Mouse (Mus musculus): ENCODE measurements around the gene Tspan5. TPM values are rescaled to one million over a fixed set of nuclear protein-coding genes. Genes with fewer than 3 reads are reported as not detected.

Gene Tspan5
- polyA plus RNA-seq, 1 experiment = 226 TPM

DNA sequence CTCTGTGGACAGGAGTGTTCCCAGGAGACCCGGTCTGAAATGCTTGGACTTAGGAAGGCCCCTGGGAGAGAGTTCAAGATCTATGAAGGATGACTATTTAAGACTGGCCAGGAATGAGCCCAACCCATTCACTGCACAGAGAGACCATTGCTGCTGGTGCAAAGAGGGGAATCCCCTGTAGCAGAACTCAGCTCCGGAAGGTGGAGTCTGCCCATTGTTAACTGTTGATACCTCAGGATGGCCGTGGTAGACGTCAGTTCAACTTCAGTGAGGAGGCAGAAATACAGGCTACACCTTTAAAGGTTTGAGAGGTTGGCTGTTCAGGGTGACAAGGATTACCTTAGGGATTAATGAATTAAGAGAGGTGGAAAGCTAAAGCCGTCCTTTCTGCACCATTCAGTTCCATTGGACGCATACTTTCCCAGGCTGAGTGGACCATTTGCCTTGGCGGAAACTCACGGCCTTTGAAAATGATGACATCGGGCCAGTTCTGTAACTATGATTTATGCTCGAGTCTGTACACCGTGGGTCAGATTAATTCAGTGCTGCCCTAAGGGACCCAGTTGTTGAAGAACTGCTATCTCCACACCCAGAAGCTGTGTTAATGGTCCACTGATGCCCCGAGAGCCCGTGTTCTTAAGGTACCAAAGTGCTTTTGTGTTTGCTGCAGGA lies 71.3 kb downstream of the Tspan5 start:
- no peak for TF ChIP-seq CTCF (IDR thresholded peaks at IDR 0.05; ENCODE audit: extremely low read depth, insufficient read depth, low read length)
- no peak for TF ChIP-seq POLR2A (IDR thresholded peaks at IDR 0.05; ENCODE audit: extremely low read depth, insufficient read depth, low read length)
- Histone ChIP-seq H3K27ac (ENCODE audit: insufficient read depth, low read length) (no peak overlapping the region), H3K4me3 (ENCODE audit: insufficient read depth, low read length) (no peak overlapping the region), H3K4me1 (ENCODE audit: control insufficient read depth, insufficient read depth, low read length) (peaks cover 25% of the 10 kb centered on the region)

DNA sequence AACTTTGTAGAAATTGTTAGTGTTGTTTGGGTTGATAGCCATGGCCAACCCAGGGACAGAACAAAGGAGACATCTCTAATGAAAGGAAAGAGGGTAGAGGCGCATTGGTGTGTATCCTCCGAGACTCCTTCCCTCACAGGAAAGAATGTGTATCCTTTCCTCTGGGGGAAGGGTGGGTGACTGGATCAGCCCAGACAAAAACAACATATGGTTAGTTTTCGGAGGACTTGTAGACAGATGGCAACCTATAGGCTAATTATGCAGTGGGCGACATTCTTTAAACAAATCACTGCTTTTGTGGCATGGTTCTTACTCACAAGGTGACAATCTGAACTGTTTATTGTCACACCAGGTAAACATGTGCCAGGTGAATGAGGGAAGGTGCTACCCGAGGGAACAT lies 72.5 kb downstream of the Tspan5 start:
- TF ChIP-seq POLR2A (IDR thresholded peaks at IDR 0.05; ENCODE audit: extremely low read depth, insufficient read depth, low read length) (no peak), CTCF (IDR thresholded peaks at IDR 0.05; ENCODE audit: extremely low read depth, insufficient read depth, low read length) (no peak)
- H3K4me1 ChIP-seq (ENCODE audit: control insufficient read depth, insufficient read depth, low read length) = peaks cover 27% of the 10 kb centered on the region
- H3K4me3 ChIP-seq (ENCODE audit: insufficient read depth, low read length) = no peak overlapping the region
- no peak overlapping the region for H3K27ac ChIP-seq (ENCODE audit: insufficient read depth, low read length)

DNA sequence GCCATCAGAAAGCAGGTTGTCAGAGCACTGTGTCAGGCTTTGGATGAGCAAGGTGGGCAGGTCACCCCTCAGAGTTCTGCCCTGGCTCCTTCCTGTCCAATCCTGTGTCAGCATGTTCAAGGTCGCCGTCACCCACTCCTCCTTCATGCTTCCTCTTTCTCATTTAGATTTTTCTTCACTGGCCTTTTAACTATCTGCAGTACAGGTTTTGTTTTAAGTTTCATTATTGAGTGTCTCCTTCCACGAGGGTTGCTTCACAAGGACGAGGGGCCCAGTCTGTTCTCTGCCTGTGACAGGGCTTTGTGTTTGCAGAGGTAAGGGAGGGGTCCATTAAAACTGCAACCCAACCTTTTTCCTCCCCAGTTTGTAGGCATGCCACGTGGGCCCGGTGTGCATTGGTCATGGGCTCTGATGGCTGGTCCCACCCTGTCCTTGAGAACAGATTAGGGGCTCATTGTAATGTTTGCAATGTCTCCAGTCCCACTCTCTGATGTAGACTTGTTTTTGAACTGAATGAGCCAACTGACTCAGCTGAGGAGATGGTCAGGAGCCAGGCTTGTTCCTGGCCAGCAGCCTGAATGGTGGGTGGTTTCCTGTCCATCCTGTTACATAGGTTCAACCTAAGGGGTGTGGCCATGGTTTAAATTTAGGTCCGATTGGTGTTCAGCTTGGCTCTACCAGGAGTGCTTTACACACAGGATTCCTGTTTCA lies 73.3 kb downstream of the Tspan5 start:
- H3K4me1 ChIP-seq (ENCODE audit: control insufficient read depth, insufficient read depth, low read length) = peaks cover 27% of the 10 kb centered on the region
- TF ChIP-seq POLR2A (IDR thresholded peaks at IDR 0.05; ENCODE audit: extremely low read depth, insufficient read depth, low read length) = no peak
- no peak overlapping the region for H3K4me3 ChIP-seq (ENCODE audit: insufficient read depth, low read length)
- no peak overlapping the region for H3K27ac ChIP-seq (ENCODE audit: insufficient read depth, low read length)

DNA sequence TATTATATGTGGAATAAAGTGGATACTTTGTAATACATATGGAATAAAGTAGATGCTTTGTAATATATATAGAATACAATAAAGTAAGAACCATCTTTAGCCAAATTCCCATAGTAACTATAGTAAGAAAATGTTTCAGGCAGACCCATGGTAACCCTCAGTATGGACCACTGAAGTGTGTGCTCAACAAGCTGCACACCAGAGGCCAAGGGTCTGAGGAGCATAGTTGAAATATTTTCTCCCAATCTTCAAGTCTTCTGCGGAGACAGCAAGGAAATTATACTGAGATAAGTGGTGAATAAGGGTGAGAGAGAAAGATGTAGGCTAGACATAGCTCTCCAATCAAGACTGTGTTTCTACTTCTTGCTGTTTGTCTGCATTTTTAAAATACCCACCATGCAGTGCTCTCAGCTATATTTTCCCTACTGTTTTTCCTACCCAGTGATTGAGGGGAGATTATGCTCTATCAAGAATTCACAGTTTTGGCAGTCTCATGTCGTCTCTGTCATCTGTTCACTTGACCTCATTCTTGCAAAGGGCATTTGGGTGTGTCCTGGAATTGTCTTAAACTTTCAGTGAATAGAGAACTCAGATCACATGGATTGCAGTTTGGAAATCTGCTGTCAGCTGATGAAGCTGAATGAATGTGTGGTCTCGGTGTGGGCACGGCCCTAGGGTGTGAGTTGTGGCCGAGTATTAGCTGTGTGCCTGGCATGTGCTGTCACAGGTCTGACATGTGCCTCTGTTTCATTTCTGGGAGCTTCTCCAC lies 75.1 kb downstream of the Tspan5 start:
- Histone ChIP-seq H3K27ac (ENCODE audit: insufficient read depth, low read length) (no peak overlapping the region), H3K4me3 (ENCODE audit: insufficient read depth, low read length) (no peak overlapping the region), H3K4me1 (ENCODE audit: control insufficient read depth, insufficient read depth, low read length) (peaks cover 24% of the 10 kb centered on the region)
- TF ChIP-seq POLR2A (IDR thresholded peaks at IDR 0.05; ENCODE audit: extremely low read depth, insufficient read depth, low read length) = no peak
- TF ChIP-seq CTCF (IDR thresholded peaks at IDR 0.05; ENCODE audit: extremely low read depth, insufficient read depth, low read length) = no peak

DNA sequence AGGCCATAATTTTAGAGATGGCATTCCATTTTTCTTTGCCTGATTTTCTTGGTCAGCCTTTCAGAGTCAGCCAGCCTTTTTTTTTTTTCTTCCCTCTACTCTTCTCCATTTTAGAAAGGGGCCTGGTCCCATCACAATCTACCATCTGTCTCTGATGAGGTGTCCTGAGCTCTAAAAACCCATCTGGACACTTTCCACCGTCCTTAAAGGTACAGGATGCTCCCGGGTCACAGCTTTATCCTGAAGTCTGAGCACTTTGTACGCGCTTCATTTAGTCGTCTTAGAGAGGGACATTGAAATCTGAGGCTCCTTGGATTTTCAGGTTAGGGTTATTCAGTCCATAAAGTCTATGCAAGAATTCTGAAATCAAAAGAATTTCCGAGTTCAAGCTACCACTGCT lies 77.9 kb downstream of the Tspan5 start:
- Histone ChIP-seq H3K4me1 (ENCODE audit: control insufficient read depth, insufficient read depth, low read length) (peaks cover 20% of the 10 kb centered on the region), H3K4me3 (ENCODE audit: insufficient read depth, low read length) (no peak overlapping the region), H3K27ac (ENCODE audit: insufficient read depth, low read length) (no peak overlapping the region)
- TF ChIP-seq POLR2A (IDR thresholded peaks at IDR 0.05; ENCODE audit: extremely low read depth, insufficient read depth, low read length) (no peak), CTCF (IDR thresholded peaks at IDR 0.05; ENCODE audit: extremely low read depth, insufficient read depth, low read length) (no peak)

DNA sequence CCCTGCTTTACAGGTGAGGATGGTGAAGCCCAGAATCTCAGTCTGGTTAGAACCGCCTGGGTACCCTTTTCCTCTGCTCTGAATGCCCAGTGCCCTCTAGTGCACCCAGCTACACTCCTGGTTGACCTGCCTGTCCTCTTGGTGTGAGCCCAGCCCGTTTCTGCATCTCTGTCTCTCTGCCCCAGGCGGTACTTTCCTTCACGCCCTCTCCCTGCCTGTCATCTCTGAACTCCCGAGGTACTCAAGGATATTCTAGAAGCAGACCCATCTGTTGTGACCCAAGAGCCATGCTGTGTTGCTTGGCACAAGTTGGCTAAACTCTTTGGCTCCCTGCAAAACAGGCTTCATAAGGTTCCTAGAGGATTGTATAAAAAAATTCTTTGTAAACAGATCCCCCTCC lies 78.3 kb downstream of the Tspan5 start:
- Histone ChIP-seq H3K4me1 (ENCODE audit: control insufficient read depth, insufficient read depth, low read length) (peaks cover 19% of the 10 kb centered on the region), H3K4me3 (ENCODE audit: insufficient read depth, low read length) (no peak overlapping the region), H3K27ac (ENCODE audit: insufficient read depth, low read length) (no peak overlapping the region)
- no peak for TF ChIP-seq POLR2A (IDR thresholded peaks at IDR 0.05; ENCODE audit: extremely low read depth, insufficient read depth, low read length)
- no peak for TF ChIP-seq CTCF (IDR thresholded peaks at IDR 0.05; ENCODE audit: extremely low read depth, insufficient read depth, low read length)

DNA sequence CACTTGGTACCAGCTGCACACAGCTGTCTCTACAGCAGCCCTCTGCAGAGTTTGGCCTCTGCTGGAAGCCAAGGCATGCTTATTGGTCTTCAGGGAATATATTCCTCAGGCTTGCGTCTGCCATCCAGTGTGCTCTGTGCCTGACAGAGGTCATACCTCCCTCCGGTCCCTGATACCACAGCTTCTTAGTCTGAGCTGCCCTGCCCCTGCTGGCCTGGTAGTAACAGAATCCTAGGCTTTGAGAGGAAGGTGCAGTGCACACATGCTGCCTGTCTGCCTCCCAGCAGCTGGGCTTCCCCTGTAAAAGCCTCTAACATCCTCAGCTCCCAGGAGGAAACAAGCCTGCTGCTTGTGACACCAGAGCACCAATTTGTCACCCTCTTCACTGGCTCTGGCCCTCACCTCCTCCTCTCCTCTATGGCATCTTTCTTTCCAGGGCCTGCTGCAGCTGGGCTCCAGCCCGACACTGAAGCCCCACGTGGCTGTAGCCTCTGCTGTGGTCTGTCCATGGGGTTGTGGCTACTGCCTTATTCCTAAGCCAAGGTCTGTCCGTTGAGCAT lies 80.0 kb downstream of the Tspan5 start:
- H3K4me3 ChIP-seq (ENCODE audit: insufficient read depth, low read length) = no peak overlapping the region
- TF ChIP-seq POLR2A (IDR thresholded peaks at IDR 0.05; ENCODE audit: extremely low read depth, insufficient read depth, low read length) (no peak), CTCF (IDR thresholded peaks at IDR 0.05; ENCODE audit: extremely low read depth, insufficient read depth, low read length) (no peak)
- peaks cover 20% of the 10 kb centered on the region for H3K4me1 ChIP-seq (ENCODE audit: control insufficient read depth, insufficient read depth, low read length)
- no peak overlapping the region for H3K27ac ChIP-seq (ENCODE audit: insufficient read depth, low read length)

DNA sequence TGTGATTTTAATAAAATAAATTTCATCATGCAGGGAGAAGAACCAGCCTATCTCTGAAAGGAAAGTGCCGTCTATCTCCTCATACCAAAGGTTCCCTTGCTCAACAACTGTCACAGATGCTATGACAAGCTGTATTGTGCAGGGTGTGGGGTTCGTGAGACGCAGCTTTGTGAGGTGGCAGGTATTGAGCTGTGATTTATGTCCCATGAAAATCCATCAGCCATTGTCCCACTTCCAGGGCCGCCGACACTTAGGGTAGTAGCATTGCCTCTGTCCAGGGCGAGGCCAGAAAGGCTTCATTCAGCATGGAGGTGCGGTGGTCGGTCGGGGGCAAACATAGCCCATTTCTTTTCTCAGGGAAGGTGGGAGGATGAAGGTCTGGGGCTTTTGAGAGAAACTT lies 81.9 kb downstream of the Tspan5 start:
- Histone ChIP-seq H3K4me1 (ENCODE audit: control insufficient read depth, insufficient read depth, low read length) (peaks cover 17% of the 10 kb centered on the region), H3K4me3 (ENCODE audit: insufficient read depth, low read length) (no peak overlapping the region), H3K27ac (ENCODE audit: insufficient read depth, low read length) (no peak overlapping the region)
- TF ChIP-seq POLR2A (IDR thresholded peaks at IDR 0.05; ENCODE audit: extremely low read depth, insufficient read depth, low read length) (no peak), CTCF (IDR thresholded peaks at IDR 0.05; ENCODE audit: extremely low read depth, insufficient read depth, low read length) (no peak)

DNA sequence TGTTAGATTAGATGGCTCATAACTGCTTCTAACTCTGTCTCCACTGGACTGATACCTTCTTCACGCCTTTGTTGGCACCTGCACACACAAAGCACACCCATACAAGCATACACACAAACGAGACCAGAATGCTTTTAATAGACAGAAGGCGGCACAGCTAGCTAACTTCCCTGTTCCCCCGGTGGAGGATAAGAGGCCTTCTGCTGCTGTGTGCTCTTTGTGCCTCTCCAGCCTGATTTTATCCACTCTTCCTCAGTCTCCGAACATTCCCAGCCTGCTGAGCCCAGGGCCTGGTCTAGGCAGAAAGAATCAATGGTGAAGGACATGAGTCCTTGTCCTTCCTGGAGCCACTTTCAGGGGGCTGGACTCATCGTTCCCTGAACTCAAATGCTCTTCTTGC lies 83.3 kb downstream of the Tspan5 start:
- Histone ChIP-seq H3K4me3 (ENCODE audit: insufficient read depth, low read length) (no peak overlapping the region), H3K27ac (ENCODE audit: insufficient read depth, low read length) (no peak overlapping the region), H3K4me1 (ENCODE audit: control insufficient read depth, insufficient read depth, low read length) (peaks cover 15% of the 10 kb centered on the region)
- TF ChIP-seq POLR2A (IDR thresholded peaks at IDR 0.05; ENCODE audit: extremely low read depth, insufficient read depth, low read length) (no peak), CTCF (IDR thresholded peaks at IDR 0.05; ENCODE audit: extremely low read depth, insufficient read depth, low read length) (no peak)

Data from cortical plate, adult 2 months (tissue).